8 mouse cellular contexts compared by ENCODE assay signal in genomic region chr9:61380258-61381062, GRCm38 (mm10). TPM values are rescaled to one million over a fixed set of nuclear protein-coding genes. Genes with fewer than 3 reads are reported as not detected.
DNase-seq lines count a peak whose midpoint lies in the region; ATAC-seq and TF ChIP-seq lines count a peak whose summit lies in the region.

No protein-coding gene starts in this region.

- no peaks in the 10 kb centered on the region for H3K27me3 ChIP-seq in lung, embryonic 14.5 days (ENCODE audit: insufficient read depth, low read length)
- peaks cover 81% of the 10 kb centered on the region for H3K27me3 ChIP-seq in heart, embryonic 12.5 days (replicated peaks)
- H3K27me3 ChIP-seq in cerebellum, adult 2 months (ENCODE audit: control insufficient read depth, insufficient read depth, low read length): no peaks in the 10 kb centered on the region

- no peaks in the 10 kb centered on the region for H3K9me3 ChIP-seq in lung, embryonic 14.5 days (ENCODE audit: low read depth, low read length)
- H3K9me3 ChIP-seq in heart, embryonic 12.5 days (replicated peaks): no peaks in the 10 kb centered on the region

- TF ChIP-seq POLR2A in cerebellum, adult 2 months (IDR thresholded peaks at IDR 0.05; ENCODE audit: borderline replicate concordance, insufficient read depth, low read length): no peak

- 25% methylated on average over 18 of the region's 18 CpGs for WGBS in lung, embryonic 14.5 days
- 6% methylated on average over 18 of the region's 18 CpGs for WGBS in heart, embryonic 12.5 days
- 42% methylated on average over 18 of the region's 18 CpGs for WGBS in cerebellum, adult 2 months

- peak; percentile 71 for DNase-seq in lung, embryonic 14.5 days
- no peak for DNase-seq in lung, postnatal 25 days (ENCODE audit: low spot score)
- peak; percentile 62 for DNase-seq in lung, postnatal 10 days
- DNase-seq in thymus, postnatal 0 days (ENCODE audit: low spot score): peak; percentile 72
- no peak for DNase-seq in cerebellum, postnatal 4 days (ENCODE audit: low spot score in 2 of 2)
- no peak for DNase-seq in cerebellum, adult 2 months
- no peak for DNase-seq in cerebellum, adult 18-20 months

- H3K27ac ChIP-seq in lung, embryonic 14.5 days (ENCODE audit: low read depth): no peak overlapping the region
- H3K27ac ChIP-seq in heart, embryonic 12.5 days (ENCODE audit: poor library complexity, severe bottlenecking): no peak overlapping the region; the same call in 1 of the 2 replicates
- H3K27ac ChIP-seq in cerebellum, adult 2 months (ENCODE audit: insufficient read depth, low read length): no peak overlapping the region

- ATAC-seq in lung, embryonic 14.5 days (ENCODE audit: insufficient read depth): peak; percentile 39; the same call in 1 of the 2 replicates
- peak; percentile 75 for ATAC-seq in heart, embryonic 12.5 days (ENCODE audit: insufficient number of reproducible peaks, low FRiP score)

- H3K4me3 ChIP-seq in lung, embryonic 14.5 days (ENCODE audit: low read depth, low read length): no peak overlapping the region
- H3K4me3 ChIP-seq in heart, embryonic 12.5 days: no peak overlapping the region
- H3K4me3 ChIP-seq in cerebellum, adult 2 months (replicated peaks; ENCODE audit: insufficient read depth, low read depth, low read length): no peak overlapping the region

- H3K4me1 ChIP-seq in lung, embryonic 14.5 days (ENCODE audit: insufficient read depth): peaks cover 46% of the 10 kb centered on the region
- H3K4me1 ChIP-seq in heart, embryonic 12.5 days (replicated peaks): peaks cover 84% of the 10 kb centered on the region
- H3K4me1 ChIP-seq in cerebellum, adult 2 months (ENCODE audit: control insufficient read depth, insufficient read depth, low read length): peaks cover 51% of the 10 kb centered on the region

- TF ChIP-seq CTCF in lung, embryonic 14.5 days (IDR thresholded peaks at IDR 0.05; ENCODE audit: low read depth): no peak
- no peak for TF ChIP-seq CTCF in cerebellum, adult 2 months (IDR thresholded peaks at IDR 0.05; ENCODE audit: borderline replicate concordance, insufficient read depth, low read depth, low read length)

- H3K4me2 ChIP-seq in lung, embryonic 14.5 days: peak overlapping the region; percentile 2; the same call in 1 of the 2 replicates
- peak overlapping the region; percentile 53 for H3K4me2 ChIP-seq in heart, embryonic 12.5 days

- peaks cover 82% of the 10 kb centered on the region for H3K36me3 ChIP-seq in lung, embryonic 14.5 days (ENCODE audit: insufficient read depth)
- H3K36me3 ChIP-seq in heart, embryonic 12.5 days: 0 out of 2 replicates have a peak, but pooled peaks cover 3% of the 10 kb centered on the region

- no peak overlapping the region for H3K9ac ChIP-seq in lung, embryonic 14.5 days
- 0 out of 2 replicates have a peak overlapping the region, but pooled peaks have one; percentile 11 for H3K9ac ChIP-seq in heart, embryonic 12.5 days

RNA-seq across cellular contexts. Expression of gene Tle3, which starts 8.3 kb away (rescaled TPM):
- polyA plus RNA-seq in lung, embryonic 14.5 days (2014; fragmentation: Nextera tagmentation; extraction: Ambion mirVana): 28.7 and 32.5 TPM in 2 replicates
- polyA plus RNA-seq in heart, embryonic 12.5 days (2016; fragmentation: Nextera tagmentation; extraction: Ambion mirVana): 12.7 and 12.8 TPM in 2 replicates
- polyA plus RNA-seq in thymus, postnatal 0 days (2015; fragmentation: Nextera tagmentation; extraction: Ambion mirVana): 40.3 and 42.6 TPM in 2 replicates
- 50.6 and 62.0 TPM in 2 replicates for polyA plus RNA-seq in cerebellum, adult 2 months (2012; rRNA removed)

Comparison
In these comparisons a context has a peak if more than half of its experiments do, and no peak if none do; other contexts are left out.
1. DNase-seq: peak in lung, embryonic 14.5 days (single experiment), lung, postnatal 10 days (single experiment) and thymus, postnatal 0 days (single experiment); none in lung, postnatal 25 days (single experiment), cerebellum, postnatal 4 days (0 of 2), cerebellum, adult 2 months (0 of 2) and cerebellum, adult 18-20 months (0 of 2).